Mouse (Mus musculus): ENCODE results near the gene Chn2.

GRCm38 (mm10) chr6:54041386-54042043 is 2.2 kb downstream of the Chn2 start:
- TF ChIP-seq TAL1 (IDR thresholded peaks at IDR 0.05; ENCODE audit: low read length), result no peak
- TF ChIP-seq GATA1 (IDR thresholded peaks at IDR 0.05; ENCODE audit: low read length), result no peak

Data from erythroblast, embryonic 14.5 days (primary cell).